Mouse (Mus musculus): ENCODE data around the gene Aldh3a2.
"Not testable (repeated sequence)": the region's sequence is repeated elsewhere in the genome, so short reads cannot be mapped to it uniquely, and the experiment has no call there.

Gene Aldh3a2

DNA sequence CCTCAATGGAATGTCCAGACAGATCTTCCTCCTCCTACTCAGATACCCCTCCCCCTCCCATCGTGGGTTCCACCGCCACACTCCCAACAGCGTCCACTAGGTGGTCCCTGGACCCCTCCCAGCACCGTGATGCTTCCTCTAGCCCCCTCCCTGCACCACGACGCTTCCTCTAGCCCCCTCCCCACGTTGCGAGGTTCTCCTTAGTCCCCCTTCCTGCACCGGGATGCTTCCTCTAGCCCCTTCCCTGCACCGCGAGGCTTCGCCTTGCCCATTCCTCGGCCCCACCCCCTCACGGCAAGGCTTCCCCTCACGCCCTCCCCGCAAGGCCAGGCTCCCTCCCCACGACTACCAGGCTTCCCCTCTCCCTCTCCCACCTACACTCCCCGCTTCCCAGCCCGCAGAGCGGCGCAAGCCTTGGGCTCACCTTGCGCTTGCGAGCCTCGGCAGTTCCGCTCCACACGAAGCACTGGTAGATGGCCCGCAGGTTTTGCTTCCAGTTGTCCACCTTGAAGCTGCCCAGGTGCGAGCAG is 92.9 kb downstream of the Aldh3a2 start:
- peak; percentile 56 for DNase-seq (ENCODE audit: low read depth, low spot score)

DNA sequence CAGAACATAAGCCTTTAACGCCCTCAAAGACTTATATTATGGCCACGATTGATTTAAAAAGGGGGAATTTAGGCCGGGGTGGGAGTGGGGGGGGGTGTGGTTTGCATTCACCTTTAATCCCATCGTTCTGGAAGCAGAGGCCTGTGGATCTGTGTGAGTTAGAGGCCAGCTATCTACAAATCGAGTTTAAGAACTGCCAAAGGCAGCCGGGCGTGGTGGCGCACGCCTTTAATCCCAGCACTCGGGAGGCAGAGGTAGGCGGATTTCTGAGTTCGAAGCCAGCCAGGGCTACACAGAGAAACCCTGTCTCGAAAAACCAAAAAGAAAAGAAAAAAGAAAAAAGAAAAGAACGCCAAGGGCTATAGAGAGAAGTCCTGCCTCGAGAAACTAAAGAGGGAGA is 93.8 kb downstream of the Aldh3a2 start:
- not testable (repeated sequence) for DNase-seq (ENCODE audit: low read depth, low spot score)
